Mouse (Mus musculus) kidney, embryonic 15.5 days (tissue): ENCODE measurements around the gene Osgin1. TPM values are rescaled to one million over a fixed set of nuclear protein-coding genes. Genes with fewer than 3 reads are reported as not detected.

Experiments used
- ATAC-seq: fragments of 200-750 bp; cut with Nextera tagmentation; replicated peaks from 2 replicates; pipeline ENCODE4 v1.8.0; 2017; ENCODE audit warnings: moderate TSS enrichment; ENCODE audit not compliant: low FRiP score
- H3K27ac ChIP-seq: fragments of 300-500 bp; sonication (generic); 2 replicates; pipeline ENCODE4 v1.5.1; 2015; ENCODE audit warnings: mild to moderate bottlenecking, inconsistent platforms
- H3K27me3 ChIP-seq: fragments of 300-500 bp; sonication (generic); 2 replicates; pipeline ENCODE4 v1.6.1; 2015; ENCODE audit warnings: inconsistent platforms
- H3K36me3 ChIP-seq: fragments of 300-500 bp; sonication (generic); 2 replicates; pipeline ENCODE4 v1.6.1; 2015; ENCODE audit warnings: inconsistent platforms
- H3K4me1 ChIP-seq: fragments of 300-500 bp; sonication (generic); 2 replicates; pipeline ENCODE4 v1.6.1; 2015; ENCODE audit warnings: inconsistent platforms
- H3K4me2 ChIP-seq: fragments of 300-500 bp; sonication (generic); 2 replicates; pipeline ENCODE4 v1.6.1; 2015; ENCODE audit warnings: moderate library complexity, mild to moderate bottlenecking, inconsistent platforms
- H3K4me3 ChIP-seq: fragments of 300-500 bp; sonication (generic); replicated peaks from 2 replicates; pipeline ENCODE4 v1.5.1; 2015; ENCODE audit warnings: mild to moderate bottlenecking, inconsistent platforms
- H3K9ac ChIP-seq: fragments of 300-500 bp; sonication (generic); 2 replicates; pipeline ENCODE4 v1.6.1; 2015; ENCODE audit warnings: mild to moderate bottlenecking, inconsistent platforms
- H3K9me3 ChIP-seq: fragments of 300-500 bp; sonication (generic); replicated peaks from 2 replicates; pipeline ENCODE4 v1.6.1; 2016; ENCODE audit warnings: inconsistent platforms
- WGBS: fragments of 180-500 bp; shearing (Covaris S2); methylation state at CpG from one replicate; pipeline ENCODE4 v1.1.7; 2015; ENCODE audit warnings: mixed read lengths; 5-methylcytosine and 5-hydroxymethylcytosine counted together
- polyA plus RNA-seq: library from polyadenylated mRNA; unstranded; fragments of >200 nt; fragmentation: Nextera tagmentation; extraction: Ambion mirVana; gene quantifications from 2 replicates; pipeline ENCODE4 v1.2.1, GENCODE M21; 2015

Osgin1 gene
- polyA plus RNA-seq, 1 experiment from 2014 or later = 3.5 TPM

DNA sequence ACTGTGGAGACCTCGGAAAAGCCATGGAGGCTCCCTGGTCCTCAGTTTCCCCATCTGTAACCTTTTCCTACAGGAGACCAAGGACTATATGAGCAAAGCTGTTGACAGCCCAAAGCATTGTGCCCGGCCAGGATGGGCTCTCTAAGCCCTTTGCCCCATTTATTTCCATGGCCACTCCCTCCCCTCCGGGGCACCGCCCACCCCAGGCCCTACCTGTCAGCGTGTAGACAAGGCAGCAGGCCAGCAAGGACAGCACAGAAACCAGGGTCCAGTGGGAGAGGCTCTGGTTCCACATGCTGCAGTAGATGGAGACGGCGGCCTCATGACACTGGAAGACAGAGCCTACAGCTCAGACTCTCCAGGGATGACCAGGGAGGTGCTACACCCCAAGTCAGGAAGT, 53.2 kb downstream of the Osgin1 start:
- Histone ChIP-seq H3K4me2 (no peak overlapping the region), H3K9ac (no peak overlapping the region), H3K27me3 (no peaks in the 10 kb centered on the region), H3K4me1 (peaks cover 16% of the 10 kb centered on the region), H3K27ac (no peak overlapping the region), H3K4me3 (no peak overlapping the region), H3K9me3 (no peaks in the 10 kb centered on the region), H3K36me3 (no peaks in the 10 kb centered on the region)
- ATAC-seq = no peak
- 77% methylated on average over 7 of the region's 7 CpGs for WGBS

Other genes with a start within 250 kb of the Osgin1 start
- 322 TPM in 2 replicates for gene Hsbp1, start 89.6 kb upstream of the Osgin1 start, polyA plus RNA-seq
- 11.7 and 12.8 TPM in 2 replicates for gene Mlycd, start 39.2 kb upstream of the Osgin1 start, polyA plus RNA-seq
- gene Necab2, start 12.6 kb downstream of the Osgin1 start, polyA plus RNA-seq = 2.3 and 3.3 TPM in 2 replicates
- 0.08 TPM in 1 of 2 replicates, not detected in the other for gene Slc38a8, start 67.6 kb downstream of the Osgin1 start, polyA plus RNA-seq
- gene Mbtps1, start 124.6 kb downstream of the Osgin1 start, polyA plus RNA-seq = 115 and 123 TPM in 2 replicates
- 31.3 and 32.5 TPM in 2 replicates for gene Hsdl1, start 141.1 kb downstream of the Osgin1 start, polyA plus RNA-seq
- 0.23 and 0.28 TPM in 2 replicates for gene Dnaaf1, start 141.1 kb downstream of the Osgin1 start, polyA plus RNA-seq
- gene Taf1c, start 171.1 kb downstream of the Osgin1 start, polyA plus RNA-seq = 10.8 and 12.9 TPM in 2 replicates
- not detected in 2 replicates for gene Adad2, start 178.6 kb downstream of the Osgin1 start, polyA plus RNA-seq
- gene Kcng4, start 201.6 kb downstream of the Osgin1 start, polyA plus RNA-seq = 0.05 TPM in 1 of 2 replicates, not detected in the other
- 2.3 and 3.0 TPM in 2 replicates for gene Wfdc1, start 232.2 kb downstream of the Osgin1 start, polyA plus RNA-seq